Mouse (Mus musculus) cerebellum, adult 18-20 months (tissue): ENCODE results near the gene Tecr.

Experiments
- DNase-seq, 2 experiments: peaks; one replicate each; pipeline ENCODE4 v3.0.0; 2021

Tecr gene

GRCm38 (mm10) chr8:83607661-83608397 is at the start of gene Tecr, which contains the start of gene Dnajb1:
Tecr (minus strand) TSS chr8:83607971.
Dnajb1 (plus strand) TSS chr8:83608193.
- peak; percentile 100 for DNase-seq

GRCm38 (mm10) chr8:83656484-83657246 is 48.9 kb upstream of the Tecr start:
- DNase-seq = no peak

- DNase-seq = no peak
Measured at GRCm38 (mm10) chr8:83656043-83656442, 48.3 kb upstream of the Tecr start.

- no peak for DNase-seq
Measured at GRCm38 (mm10) chr8:83654725-83655124, 47.0 kb upstream of the Tecr start.

- no peak for DNase-seq
Measured at GRCm38 (mm10) chr8:83653662-83654017, 45.9 kb upstream of the Tecr start.

GRCm38 (mm10) chr8:83652744-83653661 is 45.2 kb upstream of the Tecr start:
- DNase-seq = peak in 1 of 2 experiments; percentile 25

- peak; percentile 96 to 97 for DNase-seq
Measured at GRCm38 (mm10) chr8:83652030-83652743, 44.4 kb upstream of the Tecr start, which contains the start of gene Gipc1. Gipc1 (plus strand) TSS chr8:83652677.

- no peak for DNase-seq
Measured at GRCm38 (mm10) chr8:83649699-83650098, 41.9 kb upstream of the Tecr start.

GRCm38 (mm10) chr8:83648031-83648430 is 40.3 kb upstream of the Tecr start:
- no peak for DNase-seq

- no peak for DNase-seq
Measured at GRCm38 (mm10) chr8:83647511-83647910, 39.7 kb upstream of the Tecr start.

GRCm38 (mm10) chr8:83639649-83640048 is 31.9 kb upstream of the Tecr start:
- no peak for DNase-seq

GRCm38 (mm10) chr8:83638856-83639255 is 31.1 kb upstream of the Tecr start:
- no peak for DNase-seq

GRCm38 (mm10) chr8:83632083-83632707 is 24.4 kb upstream of the Tecr start:
- DNase-seq = no peak

- no peak for DNase-seq
Measured at GRCm38 (mm10) chr8:83625676-83626299, 18.0 kb upstream of the Tecr start.

GRCm38 (mm10) chr8:83624739-83625138 is 17.0 kb upstream of the Tecr start:
- DNase-seq = peak; percentile 39 to 49

GRCm38 (mm10) chr8:83623549-83623948 is 15.8 kb upstream of the Tecr start:
- DNase-seq = no peak

GRCm38 (mm10) chr8:83622389-83622989 is 14.7 kb upstream of the Tecr start:
- DNase-seq = peak; percentile 95

GRCm38 (mm10) chr8:83621691-83622388 is 14.1 kb upstream of the Tecr start:
- no peak for DNase-seq

GRCm38 (mm10) chr8:83619568-83620285 is 12.0 kb upstream of the Tecr start:
- no peak for DNase-seq

- no peak for DNase-seq
Measured at GRCm38 (mm10) chr8:83618566-83618965, 10.8 kb upstream of the Tecr start.
